Mouse (Mus musculus): ENCODE results near the gene Gpt2.

DNA sequence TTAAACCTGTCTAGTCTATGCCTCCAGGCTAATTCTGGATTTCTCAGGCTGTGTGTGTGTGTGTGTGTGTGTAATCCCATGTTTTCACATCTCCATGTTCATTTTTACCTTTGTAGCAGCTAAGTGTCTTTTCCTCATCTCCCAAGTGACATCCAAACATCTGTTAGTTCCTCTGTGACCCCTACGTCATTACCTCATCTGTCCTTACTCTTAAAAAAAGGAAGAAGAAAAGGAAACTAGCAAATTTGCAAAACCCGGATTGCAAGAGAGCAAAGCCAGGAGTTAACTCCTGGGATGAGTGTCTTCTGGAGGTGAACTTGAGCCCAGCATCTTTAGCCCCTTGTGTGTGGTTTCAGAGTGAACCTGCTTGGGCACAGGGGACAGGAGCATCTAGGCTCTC, 10.0 kb downstream of the Gpt2 start:
- TF ChIP-seq CTCF (IDR thresholded peaks at IDR 0.05; ENCODE audit: extremely low read depth, insufficient read depth, insufficient read length, insufficient replicate concordance), result no peak
- no peak for TF ChIP-seq POLR2A (IDR thresholded peaks at IDR 0.05; ENCODE audit: low read depth, low read length)
